ENCODE assay signal across 12 mouse cellular contexts in the genomic region with DNA sequence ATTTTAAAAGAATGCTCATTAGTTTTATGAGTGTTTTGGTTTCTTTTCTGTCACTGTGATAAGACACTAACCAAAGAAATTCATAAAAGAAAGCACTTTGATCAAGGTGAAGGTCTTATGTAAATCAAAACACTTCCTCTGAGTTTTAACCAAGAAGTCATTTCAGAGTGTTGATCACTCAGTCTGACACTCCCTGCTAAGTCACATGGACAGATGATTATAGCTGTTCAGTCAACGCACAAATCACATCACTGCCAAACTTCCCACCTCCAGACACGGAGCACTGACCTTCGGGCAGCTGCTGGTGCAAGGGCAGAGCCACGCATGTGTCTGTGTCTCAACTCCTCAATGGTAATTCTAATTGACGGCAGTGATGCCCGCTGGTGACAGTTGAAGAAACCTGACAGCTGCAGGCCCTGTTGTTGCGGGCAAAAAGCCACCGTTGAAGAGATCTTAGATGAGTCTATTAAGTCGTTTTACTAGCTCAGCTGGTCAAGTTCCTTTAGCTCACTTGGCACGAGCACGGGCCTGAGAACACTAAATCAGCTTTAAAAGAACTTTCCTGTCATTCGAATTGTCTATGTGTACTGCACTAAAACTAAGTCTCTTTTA.
A peak's percentile ranks its signal among the peaks of the same experiment; 100 is the strongest.
DNase-seq lines count a peak whose midpoint lies in the region; ATAC-seq and TF ChIP-seq lines count a peak whose summit lies in the region.
"Had no signal": no experiment of that assay in that cellular context is flagged by ENCODE, and none has a peak within 500 bp of the region (broad histone marks: within the 10 kb centered on the region; RNA-seq: fewer than 3 reads in every experiment).

No protein-coding gene starts in this region.

- no peaks in the 10 kb centered on the region for H3K4me1 ChIP-seq in limb, embryonic 14.5 days (ENCODE audit: control insufficient read depth, insufficient read depth, low read length)
- H3K4me1 ChIP-seq: limb, embryonic 12.5 days; midbrain, embryonic 13.5 days had no signal

- no peak overlapping the region for H3K4me2 ChIP-seq in limb, embryonic 14.5 days (replicated peaks; ENCODE audit: low read depth, low read length, severe bottlenecking)
- H3K4me2 ChIP-seq: limb, embryonic 12.5 days; midbrain, embryonic 13.5 days had no signal

- WGBS in limb, embryonic 14.5 days, result 62% methylated on average over 12 of the region's 12 CpGs

- no peak overlapping the region for H3K27ac ChIP-seq in limb, embryonic 14.5 days (replicated peaks; ENCODE audit: low read depth, low read length)
- H3K27ac ChIP-seq: limb, embryonic 12.5 days; midbrain, embryonic 13.5 days had no signal

- H3K4me3 ChIP-seq in limb, embryonic 14.5 days (replicated peaks; ENCODE audit: low read length), result no peak overlapping the region
- H3K4me3 ChIP-seq: limb, embryonic 12.5 days; midbrain, embryonic 13.5 days had no signal

- ATAC-seq in limb, embryonic 14.5 days (ENCODE audit: low FRiP score, low read depth), result peak; percentile 55
- ATAC-seq in monocyte, adult 5-6 weeks (replicated peaks; ENCODE audit: insufficient number of reproducible peaks, low FRiP score, low TSS enrichment, poor library complexity, severe bottlenecking), result no peak
- ATAC-seq in CD4-positive, CD25-positive, alpha-beta regulatory T cell, adult 4 months, result no peak
- ATAC-seq: intestine, embryonic 16.5 days; midbrain, embryonic 13.5 days had no signal

- DNase-seq in adrenal gland, adult 8-10 months, result peak; percentile 1
- no peak for DNase-seq in adrenal gland, postnatal 14 days
- peak; percentile 4 to 13 for DNase-seq in kidney, postnatal 4 days
- no peak for DNase-seq in kidney, adult 11 months
- peak; percentile 4 for DNase-seq in embryo, embryonic 10.5 days (ENCODE audit: low spot score)
- peak; percentile 34 for DNase-seq in limb, embryonic 14.5 days (ENCODE audit: low spot score)

- no peaks in the 10 kb centered on the region for H3K36me3 ChIP-seq in limb, embryonic 14.5 days (ENCODE audit: control insufficient read depth, insufficient read depth, low read length)
- H3K36me3 ChIP-seq: G1E; limb, embryonic 12.5 days; midbrain, embryonic 13.5 days had no signal

- H3K9me3 ChIP-seq in limb, embryonic 14.5 days (ENCODE audit: control insufficient read depth, low read length), result no peaks in the 10 kb centered on the region
- H3K9me3 ChIP-seq: G1E; limb, embryonic 12.5 days; midbrain, embryonic 13.5 days had no signal

- no peak overlapping the region for H3K9ac ChIP-seq in limb, embryonic 14.5 days (ENCODE audit: low read depth, low read length, severe bottlenecking)
- H3K9ac ChIP-seq: limb, embryonic 12.5 days; midbrain, embryonic 13.5 days had no signal

- H3K27me3 ChIP-seq in limb, embryonic 14.5 days (ENCODE audit: control insufficient read depth, insufficient read depth, low read length), result no peaks in the 10 kb centered on the region
- H3K27me3 ChIP-seq: limb, embryonic 12.5 days; midbrain, embryonic 13.5 days had no signal

- TF ChIP-seq POLR2A in limb, embryonic 14.5 days (IDR thresholded peaks at IDR 0.05; ENCODE audit: borderline replicate concordance, extremely low read depth, insufficient read depth, insufficient read length), result no peak

Comparison
In these comparisons a context has a peak if more than half of its experiments do, and no peak if none do; other contexts are left out.
1. DNase-seq: peak in adrenal gland, adult 8-10 months (single experiment), kidney, postnatal 4 days (2 of 2), embryo, embryonic 10.5 days (single experiment) and limb, embryonic 14.5 days (single experiment); none in adrenal gland, postnatal 14 days (single experiment) and kidney, adult 11 months (single experiment).